Mouse (Mus musculus) embryonic facial prominence, embryonic 15.5 days (tissue): Measurements from ENCODE around the gene Orm2. TPM values are rescaled to one million over a fixed set of nuclear protein-coding genes. Genes with fewer than 3 reads are reported as not detected.

Source experiments
- ATAC-seq: fragments of 200-750 bp; cut with Nextera tagmentation; 2 replicates; pipeline ENCODE4 v1.8.0; 2017; ENCODE audit warnings: low read depth, moderate TSS enrichment; ENCODE audit not compliant: insufficient number of reproducible peaks, low FRiP score, low TSS enrichment
- H3K27ac ChIP-seq: fragments of 300-500 bp; sonication (generic); replicated peaks from 2 replicates; pipeline ENCODE4 v1.5.1; 2015; ENCODE audit warnings: mild to moderate bottlenecking, inconsistent platforms
- H3K27me3 ChIP-seq: fragments of 300-500 bp; sonication (generic); 2 replicates; pipeline ENCODE4 v1.6.1; 2015; ENCODE audit warnings: inconsistent platforms
- H3K36me3 ChIP-seq: fragments of 300-500 bp; sonication (generic); 2 replicates; pipeline ENCODE4 v1.6.1; 2015; ENCODE audit warnings: mild to moderate bottlenecking, inconsistent platforms
- H3K4me1 ChIP-seq: fragments of 300-500 bp; sonication (generic); 2 replicates; pipeline ENCODE4 v1.6.1; 2015; ENCODE audit warnings: inconsistent platforms
- H3K4me2 ChIP-seq: fragments of 300-500 bp; sonication (generic); replicated peaks from 2 replicates; pipeline ENCODE4 v1.6.1; 2015; ENCODE audit warnings: mild to moderate bottlenecking, inconsistent platforms
- H3K4me3 ChIP-seq: fragments of 300-500 bp; sonication (generic); replicated peaks from 2 replicates; pipeline ENCODE4 v1.5.1; 2015; ENCODE audit warnings: mild to moderate bottlenecking, inconsistent platforms
- H3K9ac ChIP-seq: fragments of 300-500 bp; sonication (generic); 2 replicates; pipeline ENCODE4 v1.6.1; 2015; ENCODE audit warnings: inconsistent platforms
- H3K9me3 ChIP-seq: fragments of 300-500 bp; sonication (generic); replicated peaks from 2 replicates; pipeline ENCODE4 v1.6.1; 2016; ENCODE audit warnings: inconsistent platforms
- WGBS: fragments of 180-500 bp; shearing (Covaris S2); methylation state at CpG from one replicate; pipeline ENCODE4 v1.1.7; 2015; 5-methylcytosine and 5-hydroxymethylcytosine counted together
- polyA plus RNA-seq: library from polyadenylated mRNA; unstranded; fragments of >200 nt; fragmentation: Nextera tagmentation; extraction: Ambion mirVana; gene quantifications from 2 replicates; pipeline ENCODE4 v1.2.1, GENCODE M21; 2015

Orm2 gene
- polyA plus RNA-seq, 1 experiment from 2014 or later = 0.31 TPM

DNA sequence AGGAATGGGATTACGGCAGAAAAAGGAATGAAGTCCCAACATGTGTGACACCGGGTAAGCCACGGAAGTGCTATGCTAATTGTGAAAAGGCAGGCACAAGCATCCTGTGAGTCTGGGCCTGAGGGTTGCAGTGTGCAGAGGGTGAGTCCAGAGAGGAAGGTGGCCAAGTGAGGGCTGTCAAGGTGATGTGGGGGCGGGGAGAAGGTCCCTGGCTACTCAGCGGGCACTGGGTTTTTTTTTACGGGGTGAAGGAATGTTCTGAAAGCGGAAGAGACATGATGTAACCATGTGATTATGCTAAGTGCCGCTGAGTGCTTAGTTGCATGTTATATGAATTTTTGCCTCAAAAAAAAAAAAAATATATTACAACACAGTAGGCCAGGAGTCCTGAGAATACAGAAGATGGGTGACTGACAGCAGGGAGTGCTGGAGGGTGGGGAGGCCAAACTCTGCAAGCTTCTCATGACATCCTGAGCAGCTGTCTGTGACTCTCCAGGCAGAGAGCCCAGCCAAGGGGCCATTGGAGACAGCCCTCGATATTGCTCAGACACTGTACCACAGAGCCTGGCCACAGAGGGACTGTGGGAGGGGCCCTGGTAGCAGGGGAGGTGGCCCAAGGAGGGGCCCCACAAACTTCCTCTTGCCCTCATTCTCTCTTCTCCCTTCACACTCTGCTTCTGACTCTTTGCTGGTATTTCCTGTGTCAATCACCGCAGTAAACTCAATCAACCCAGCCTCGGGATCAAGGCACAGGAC lies 36.8 kb downstream of the Orm2 start:
- Histone ChIP-seq H3K27ac (peak overlapping the region; percentile 80), H3K9ac (no peak overlapping the region), H3K36me3 (peaks cover 10% of the 10 kb centered on the region; the same call in 1 of the 2 replicates), H3K9me3 (no peaks in the 10 kb centered on the region), H3K4me1 (peaks cover 58% of the 10 kb centered on the region), H3K4me2 (no peak overlapping the region), H3K27me3 (no peaks in the 10 kb centered on the region), H3K4me3 (no peak overlapping the region)
- ATAC-seq = peak; percentile 13; the same call in 1 of the 2 replicates
- WGBS = 20% methylated on average over 11 of the region's 11 CpGs

DNA sequence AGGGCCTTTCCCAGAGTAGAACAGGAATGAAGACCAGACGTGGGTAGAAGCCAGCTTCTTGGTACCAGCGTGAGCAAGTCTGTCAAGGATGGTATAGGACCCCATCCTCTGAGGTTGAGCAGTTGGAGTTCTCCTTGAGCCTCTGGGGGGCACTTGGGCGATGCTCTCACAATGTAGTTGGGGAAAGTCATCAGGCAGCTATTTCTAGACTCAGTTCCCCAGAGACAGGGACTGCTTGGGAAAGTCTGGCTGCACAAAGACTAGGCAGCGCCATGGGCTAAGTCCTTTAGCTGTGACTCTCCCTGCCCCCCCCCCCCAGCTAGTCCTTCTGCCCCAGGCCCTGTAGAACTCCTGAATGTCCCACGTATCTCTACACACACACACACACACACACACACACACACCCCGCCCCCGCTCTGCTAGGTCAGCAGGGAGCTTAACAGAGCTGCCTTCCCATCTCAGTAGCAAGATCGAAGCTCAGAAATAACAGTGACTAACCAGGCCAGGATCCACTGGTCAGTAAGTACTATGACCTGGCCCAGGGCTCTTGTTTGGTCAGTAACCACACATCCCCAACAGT lies 37.5 kb downstream of the Orm2 start:
- H3K9ac ChIP-seq = no peak overlapping the region
- peaks cover 65% of the 10 kb centered on the region for H3K4me1 ChIP-seq
- no peak overlapping the region for H3K4me3 ChIP-seq
- H3K27ac ChIP-seq = peak overlapping the region; percentile 80
- H3K4me2 ChIP-seq = no peak overlapping the region
- WGBS = 59% methylated on average over 8 of the region's 8 CpGs
- H3K36me3 ChIP-seq = peaks cover 4% of the 10 kb centered on the region; the same call in 1 of the 2 replicates
- H3K9me3 ChIP-seq = no peaks in the 10 kb centered on the region
- H3K27me3 ChIP-seq = no peaks in the 10 kb centered on the region
- ATAC-seq = no peak

DNA sequence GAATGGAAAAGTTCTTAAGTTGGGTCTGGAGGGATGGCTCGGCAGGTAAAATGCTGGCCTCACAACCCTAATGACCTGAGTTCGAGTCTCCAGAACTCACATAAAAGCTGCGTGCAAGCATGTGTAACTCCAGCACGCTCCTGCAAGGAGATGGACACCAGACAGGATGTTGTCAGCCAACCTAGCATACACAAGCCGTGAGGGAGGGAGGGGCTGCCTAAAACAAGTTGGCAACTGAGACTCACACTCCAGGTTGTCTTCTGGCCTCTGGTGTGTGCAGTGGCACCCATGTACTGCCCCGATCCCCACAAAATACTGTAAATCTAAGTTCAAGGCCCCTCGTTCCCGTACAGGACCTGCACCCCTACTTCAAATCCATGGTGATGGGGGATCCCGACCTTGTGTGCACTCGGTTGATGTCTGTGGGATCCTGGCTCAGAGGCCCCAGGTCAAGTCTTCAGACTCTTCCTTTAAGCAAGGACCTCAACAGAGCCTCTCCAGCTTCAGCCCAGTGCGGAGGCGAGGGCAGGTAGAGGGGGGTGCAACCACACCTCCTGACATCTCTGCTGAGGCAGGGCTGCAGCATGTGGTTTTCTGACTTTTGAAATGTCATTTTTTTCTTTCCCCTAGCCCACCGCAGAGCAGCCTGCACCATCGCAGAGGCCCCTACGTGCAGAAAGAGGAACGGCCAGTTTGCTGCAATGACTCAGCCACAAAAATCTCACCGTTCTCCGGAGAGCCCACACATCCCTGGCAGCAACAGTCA lies 38.5 kb downstream of the Orm2 start:
- peaks cover 75% of the 10 kb centered on the region for H3K4me1 ChIP-seq
- 0 out of 2 replicates have a peak overlapping the region, but pooled peaks have one; percentile 28 for H3K27ac ChIP-seq
- no peak overlapping the region for H3K9ac ChIP-seq

GRCm38 (mm10) chr4:63401620-63402019 lies 39.4 kb downstream of the Orm2 start:
- no peak for ATAC-seq
- Histone ChIP-seq H3K4me2 (0 out of 2 replicates have a peak overlapping the region, but pooled peaks have one; percentile 15), H3K4me1 (peaks cover 77% of the 10 kb centered on the region), H3K27me3 (no peaks in the 10 kb centered on the region), H3K27ac (0 out of 2 replicates have a peak overlapping the region, but pooled peaks have one; percentile 28), H3K4me3 (no peak overlapping the region), H3K9me3 (no peaks in the 10 kb centered on the region), H3K9ac (no peak overlapping the region), H3K36me3 (no peaks in the 10 kb centered on the region)
- WGBS = 62% methylated on average over 6 of the region's 6 CpGs

More for the DNA sequence above, 38.5 kb downstream of the Orm2 start:
- Histone ChIP-seq H3K27me3 (no peaks in the 10 kb centered on the region), H3K4me2 (no peak overlapping the region), H3K4me3 (no peak overlapping the region), H3K36me3 (no peaks in the 10 kb centered on the region), H3K9me3 (no peaks in the 10 kb centered on the region)
- 81% methylated on average over 18 of the region's 18 CpGs for WGBS
- no peak for ATAC-seq

GRCm38 (mm10) chr4:63402056-63402455 lies 39.8 kb downstream of the Orm2 start:
- 0 out of 2 replicates have a peak overlapping the region, but pooled peaks have one; percentile 15 for H3K4me2 ChIP-seq
- H3K4me3 ChIP-seq = no peak overlapping the region
- no peaks in the 10 kb centered on the region for H3K36me3 ChIP-seq
- 87% methylated on average over 10 of the region's 10 CpGs for WGBS
- no peaks in the 10 kb centered on the region for H3K9me3 ChIP-seq
- no peak for ATAC-seq
- peak overlapping the region; percentile 82; the same call in 1 of the 2 replicates for H3K27ac ChIP-seq
- no peak overlapping the region for H3K9ac ChIP-seq
- H3K27me3 ChIP-seq = no peaks in the 10 kb centered on the region
- peaks cover 77% of the 10 kb centered on the region for H3K4me1 ChIP-seq

- H3K4me3 ChIP-seq = peak overlapping the region; percentile 30
- peaks cover 77% of the 10 kb centered on the region for H3K4me1 ChIP-seq
- WGBS = 52% methylated on average over 6 of the region's 6 CpGs
- peak overlapping the region; percentile 42 for H3K4me2 ChIP-seq
- no peak overlapping the region for H3K9ac ChIP-seq
- H3K9me3 ChIP-seq = no peaks in the 10 kb centered on the region
- no peak for ATAC-seq
- peak overlapping the region; percentile 82 for H3K27ac ChIP-seq
- H3K36me3 ChIP-seq = no peaks in the 10 kb centered on the region
- H3K27me3 ChIP-seq = no peaks in the 10 kb centered on the region
These were observed 40.3 kb downstream of the Orm2 start for GRCm38 (mm10) chr4:63402558-63402957.

GRCm38 (mm10) chr4:63403040-63403959 lies 41.1 kb downstream of the Orm2 start, which contains the start of gene Akna:
TSS of gene Akna (minus strand) at chr4:63403354.
- H3K9me3 ChIP-seq = no peaks in the 10 kb centered on the region
- no peaks in the 10 kb centered on the region for H3K27me3 ChIP-seq
- peak; percentile 89 for ATAC-seq

GRCm38 (mm10) chr4:63404205-63404604 lies 42.0 kb downstream of the Orm2 start:
- WGBS = 69% methylated on average over 7 of the region's 7 CpGs
- Histone ChIP-seq H3K4me2 (no peak overlapping the region; the same call in 1 of the 2 replicates), H3K9me3 (no peaks in the 10 kb centered on the region), H3K36me3 (no peaks in the 10 kb centered on the region), H3K9ac (no peak overlapping the region), H3K27me3 (no peaks in the 10 kb centered on the region), H3K27ac (peak overlapping the region; percentile 82), H3K4me3 (no peak overlapping the region), H3K4me1 (peaks cover 79% of the 10 kb centered on the region)
- ATAC-seq = no peak

More at GRCm38 (mm10) chr4:63403040-63403959, 41.1 kb downstream of the Orm2 start, which contains the start of gene Akna:
- WGBS = 15% methylated on average over 17 of the region's 17 CpGs
- 0 out of 2 replicates have a peak within 1 kb of the TSS, but pooled peaks have one; percentile 2 for H3K9ac ChIP-seq
- peak within 1 kb of the TSS; percentile 42 for H3K4me2 ChIP-seq
- peaks cover 79% of the 10 kb centered on the region for H3K4me1 ChIP-seq
- H3K27ac ChIP-seq = peak within 1 kb of the TSS; percentile 82
- peak within 1 kb of the TSS; percentile 30 for H3K4me3 ChIP-seq
- no peaks in the 10 kb centered on the region for H3K36me3 ChIP-seq

DNA sequence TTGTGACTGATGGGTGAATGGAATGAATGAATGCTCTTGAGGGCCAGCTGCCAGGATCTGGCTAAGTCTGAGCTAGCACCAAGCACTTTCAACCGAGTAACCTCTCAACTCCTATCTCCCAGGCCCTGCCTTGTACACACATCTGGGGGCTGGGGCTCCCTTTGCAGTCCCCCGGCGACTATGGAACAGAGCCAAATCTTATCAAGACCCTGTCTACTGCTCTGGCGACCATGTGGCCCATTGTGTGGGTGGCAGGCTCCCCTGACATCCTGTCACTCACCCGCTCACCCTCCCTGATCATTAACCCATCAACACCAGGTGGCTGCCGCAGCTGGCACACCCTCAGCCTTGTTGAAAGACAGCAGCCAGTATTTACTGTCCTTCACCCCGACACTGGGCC lies 42.8 kb downstream of the Orm2 start:
- no peaks in the 10 kb centered on the region for H3K36me3 ChIP-seq
- no peak overlapping the region for H3K4me3 ChIP-seq
- H3K27ac ChIP-seq = 0 out of 2 replicates have a peak overlapping the region, but pooled peaks have one; percentile 22
- no peaks in the 10 kb centered on the region for H3K9me3 ChIP-seq
- H3K4me2 ChIP-seq = no peak overlapping the region
- H3K9ac ChIP-seq = no peak overlapping the region
- no peak for ATAC-seq
- H3K4me1 ChIP-seq = peaks cover 79% of the 10 kb centered on the region
- no peaks in the 10 kb centered on the region for H3K27me3 ChIP-seq
- 38% methylated on average over 7 of the region's 7 CpGs for WGBS

DNA sequence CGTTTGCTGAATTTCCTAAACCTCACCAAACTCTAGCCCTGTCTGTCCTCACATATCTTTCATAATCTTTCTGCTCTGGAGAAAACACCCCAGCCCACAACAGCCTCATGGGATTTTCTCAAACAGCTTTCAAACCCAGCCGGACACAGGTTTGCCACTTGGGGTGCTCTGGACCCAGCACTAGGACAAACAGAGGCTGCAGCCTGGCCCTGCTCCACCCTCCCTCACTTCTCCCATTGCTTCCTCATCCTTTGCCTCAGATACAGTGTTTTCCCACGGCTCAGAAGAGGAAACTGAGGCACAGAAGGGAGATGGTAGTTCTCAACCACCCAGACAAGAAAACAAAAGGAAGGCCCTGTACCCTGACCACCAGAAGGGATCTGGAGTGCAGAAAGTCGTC lies 43.4 kb downstream of the Orm2 start:
- no peak overlapping the region for H3K4me3 ChIP-seq
- peaks cover 76% of the 10 kb centered on the region for H3K4me1 ChIP-seq
- H3K9me3 ChIP-seq = no peaks in the 10 kb centered on the region
- H3K4me2 ChIP-seq = no peak overlapping the region
- H3K36me3 ChIP-seq = no peaks in the 10 kb centered on the region
- no peak overlapping the region for H3K9ac ChIP-seq
- no peak for ATAC-seq
- H3K27ac ChIP-seq = no peak overlapping the region
- no peaks in the 10 kb centered on the region for H3K27me3 ChIP-seq
- WGBS = 63% methylated on average over 4 of the region's 4 CpGs
